Mouse (Mus musculus) A20 (cell line): ENCODE results near the gene Smc5.
A peak's percentile ranks its signal among the peaks of the same experiment; 100 is the strongest.

Source experiments
- DNase-seq: peaks from one replicate; pipeline ENCODE4 v3.0.0-alpha.2; 2011; ENCODE audit warnings: low read depth, low spot score

The Smc5 gene

GRCm38 (mm10) chr19:23189744-23190143 lies 84.0 kb downstream of the Smc5 start:
- peak; percentile 22 for DNase-seq

- DNase-seq, result peak; percentile 11
These were observed 84.7 kb downstream of the Smc5 start for GRCm38 (mm10) chr19:23188986-23189385.

- peak; percentile 61 for DNase-seq
These were observed 86.0 kb downstream of the Smc5 start for GRCm38 (mm10) chr19:23187732-23188131.

- no peak for DNase-seq
These were observed 89.6 kb downstream of the Smc5 start for GRCm38 (mm10) chr19:23184068-23184467.

GRCm38 (mm10) chr19:23183493-23183892 lies 90.2 kb downstream of the Smc5 start:
- DNase-seq, result no peak

GRCm38 (mm10) chr19:23178533-23178932 lies 95.2 kb downstream of the Smc5 start:
- DNase-seq, result no peak

GRCm38 (mm10) chr19:23175511-23175910 lies 98.2 kb downstream of the Smc5 start:
- DNase-seq, result no peak

- DNase-seq, result no peak
These were observed 98.6 kb downstream of the Smc5 start for GRCm38 (mm10) chr19:23175090-23175489.

- DNase-seq, result no peak
These were observed 102.6 kb downstream of the Smc5 start for GRCm38 (mm10) chr19:23171136-23171535.

GRCm38 (mm10) chr19:23170476-23170875 lies 103.2 kb downstream of the Smc5 start:
- no peak for DNase-seq

- DNase-seq, result no peak
These were observed 104.0 kb downstream of the Smc5 start for GRCm38 (mm10) chr19:23169659-23170050.

GRCm38 (mm10) chr19:23168899-23169658 lies 104.6 kb downstream of the Smc5 start:
- no peak for DNase-seq

- DNase-seq, result no peak
These were observed 107.0 kb downstream of the Smc5 start for GRCm38 (mm10) chr19:23166550-23167284.

- DNase-seq, result no peak
These were observed 109.0 kb downstream of the Smc5 start for GRCm38 (mm10) chr19:23164651-23165240.

- DNase-seq, result no peak
These were observed 110.3 kb downstream of the Smc5 start for GRCm38 (mm10) chr19:23163361-23163760.

- DNase-seq, result no peak
These were observed 110.8 kb downstream of the Smc5 start for GRCm38 (mm10) chr19:23162877-23163276.

GRCm38 (mm10) chr19:23162387-23162809 lies 111.3 kb downstream of the Smc5 start:
- no peak for DNase-seq

GRCm38 (mm10) chr19:23159780-23160395 lies 113.8 kb downstream of the Smc5 start:
- DNase-seq, result no peak
